Mouse (Mus musculus) kidney, adult 10 weeks (tissue): ENCODE measurements around the gene Raph1. TPM values are rescaled to one million over a fixed set of nuclear protein-coding genes. Genes with fewer than 3 reads are reported as not detected.

Experiments
- polyA plus RNA-seq: library from polyadenylated mRNA; stranded (reverse); fragments of 350-450 nt; fragmentation: Illumina TruSeq; extraction: RNeasy Lipid Tissue Mini Kit (QIAGEN cat#74804); gene quantifications from one replicate; pipeline ENCODE4 v1.2.3, GENCODE M21; 2014; ENCODE audit warnings: low read depth, low replicate concordance

Raph1 gene
- 16.1 TPM for polyA plus RNA-seq

DNA sequence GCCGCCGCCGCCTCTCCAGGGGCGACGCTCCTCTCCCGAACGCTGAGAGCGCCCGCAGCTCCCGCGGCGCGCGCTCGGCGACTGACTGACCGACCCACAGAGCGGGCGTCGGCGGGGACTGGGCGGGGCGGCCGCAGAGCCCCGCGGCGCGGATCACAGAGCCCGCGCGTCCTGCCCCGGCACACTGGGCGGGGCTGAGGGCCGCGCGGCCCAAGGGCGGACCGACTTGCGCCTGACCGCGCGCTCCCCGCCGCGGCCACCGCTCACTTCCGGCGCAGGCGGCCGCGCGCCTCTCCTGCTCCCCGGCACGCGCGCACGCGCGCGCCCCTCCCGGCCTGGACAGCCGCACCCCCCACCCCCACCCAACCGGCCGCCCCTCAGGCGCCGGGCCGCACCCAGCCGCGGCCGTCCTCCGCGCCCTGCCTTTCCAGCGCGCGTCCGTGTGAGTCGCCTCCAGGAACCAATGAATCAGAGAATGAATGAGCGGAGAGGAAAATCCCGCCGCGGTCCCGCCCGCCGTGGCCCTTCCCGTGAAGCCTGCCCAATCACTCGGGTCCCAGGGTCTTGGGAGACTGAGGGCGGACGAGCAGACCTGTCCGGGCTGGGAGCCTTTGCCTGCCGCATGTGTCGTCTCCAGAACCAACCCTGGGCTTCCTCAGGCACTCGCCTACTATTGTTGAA is at the start of gene Raph1:
Raph1 (minus strand) TSS at position 474 of the 681 bp plus-strand sequence.

Other genes starting within 250 kb of the Raph1 start
- gene Cyp20a1, start 223.8 kb downstream of the Raph1 start, polyA plus RNA-seq, result 41.6 TPM
- gene Abi2, start 157.5 kb downstream of the Raph1 start, polyA plus RNA-seq, result 29.1 TPM
- 0.49 TPM for gene Cd28, start 149.7 kb upstream of the Raph1 start, polyA plus RNA-seq